Mouse (Mus musculus) lung, postnatal 0 days (tissue): Measurements from ENCODE around the gene Ncstn.

Experiments used
- CTCF ChIP-seq: IDR thresholded peaks from 2 replicates; pipeline ENCODE4 v1.5.1; 2016; ENCODE audit warnings: antibody characterized with exemption, mild to moderate bottlenecking
- EP300 ChIP-seq: IDR thresholded peaks from 2 replicates; pipeline ENCODE4 v1.6.1; 2016; ENCODE audit warnings: antibody characterized with exemption, mild to moderate bottlenecking, control low read depth

DNA sequence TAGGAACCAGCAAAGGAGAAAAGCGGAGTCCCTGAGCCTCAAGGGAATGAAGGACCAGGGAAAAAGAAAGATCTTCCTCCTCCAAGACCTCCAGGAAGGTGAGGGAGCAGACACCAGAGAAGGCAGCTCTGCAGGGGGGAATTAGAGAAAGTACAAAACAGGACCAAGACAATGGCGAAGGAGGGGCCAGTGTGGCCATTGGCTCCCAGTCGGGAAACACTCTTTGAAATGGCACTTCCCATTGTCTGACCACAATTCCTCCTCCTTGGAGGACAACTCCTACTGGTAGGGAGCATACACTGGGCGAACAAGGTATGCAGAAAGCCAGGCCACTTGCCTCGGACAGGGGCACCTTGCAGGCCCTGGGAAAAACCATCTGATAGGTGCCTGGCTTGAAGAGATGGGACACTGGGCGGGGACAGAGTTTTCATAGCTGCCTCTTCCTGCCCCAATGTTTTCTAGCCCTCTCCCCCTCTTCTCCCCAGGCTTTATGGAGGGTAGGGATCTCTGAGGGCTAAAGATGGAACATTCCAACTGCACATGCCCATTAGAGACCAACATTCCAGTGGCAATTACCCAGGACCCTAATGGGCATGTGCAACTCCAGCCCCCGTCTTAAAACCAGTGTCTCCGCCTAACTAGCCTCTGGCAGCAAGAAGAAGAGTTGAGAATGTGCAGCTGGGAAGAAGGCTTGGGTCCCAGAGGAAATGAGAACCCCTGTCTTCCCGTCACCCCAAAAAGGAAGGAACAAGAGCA, 58.3 kb downstream of the Ncstn start:
- TF ChIP-seq EP300 (no peak), CTCF (no peak)
